Mouse (Mus musculus) midbrain, embryonic 15.5 days (tissue): Measurements from ENCODE around the gene Cnpy2. TPM values are rescaled to one million over a fixed set of nuclear protein-coding genes. Genes with fewer than 3 reads are reported as not detected.
"Not testable (repeated sequence)": the region's sequence is repeated elsewhere in the genome, so short reads cannot be mapped to it uniquely, and the experiment has no call there.

Experiments used
- ATAC-seq: fragments of 200-750 bp; cut with Nextera tagmentation; replicated peaks from 2 replicates; pipeline ENCODE4 v1.8.0; 2017; ENCODE audit warnings: moderate TSS enrichment
- H3K27ac ChIP-seq: fragments of 300-500 bp; sonication (generic); 2 replicates; pipeline ENCODE4 v1.5.1; 2015; ENCODE audit warnings: mild to moderate bottlenecking, inconsistent platforms
- H3K27me3 ChIP-seq: fragments of 300-500 bp; sonication (generic); replicated peaks from 2 replicates; pipeline ENCODE4 v1.6.1; 2015; ENCODE audit warnings: inconsistent platforms
- H3K36me3 ChIP-seq: fragments of 300-500 bp; sonication (generic); replicated peaks from 2 replicates; pipeline ENCODE4 v1.6.1; 2015; ENCODE audit warnings: inconsistent platforms
- H3K4me1 ChIP-seq: fragments of 300-500 bp; sonication (generic); 2 replicates; pipeline ENCODE4 v1.6.1; 2015; ENCODE audit warnings: inconsistent platforms
- H3K4me2 ChIP-seq: fragments of 300-500 bp; sonication (generic); 2 replicates; pipeline ENCODE4 v1.6.1; 2015; ENCODE audit warnings: inconsistent platforms, mild to moderate bottlenecking, moderate library complexity
- H3K4me3 ChIP-seq: fragments of 300-500 bp; sonication (generic); 2 replicates; pipeline ENCODE4 v1.5.1; 2015; ENCODE audit warnings: mild to moderate bottlenecking, inconsistent platforms
- H3K9ac ChIP-seq: fragments of 300-500 bp; sonication (generic); 2 replicates; pipeline ENCODE4 v1.6.1; 2015; ENCODE audit warnings: mild to moderate bottlenecking, inconsistent platforms
- H3K9me3 ChIP-seq: fragments of 300-500 bp; sonication (generic); 2 replicates; pipeline ENCODE4 v1.6.1; 2016; ENCODE audit warnings: inconsistent platforms
- WGBS: fragments of 180-500 bp; shearing (Covaris S2); methylation state at CpG from one replicate; pipeline ENCODE4 v1.1.7; 2015; ENCODE audit warnings: mixed read lengths; 5-methylcytosine and 5-hydroxymethylcytosine counted together
- polyA plus RNA-seq: library from polyadenylated mRNA; unstranded; fragments of >200 nt; fragmentation: Nextera tagmentation; extraction: Ambion mirVana; gene quantifications from 2 replicates; pipeline ENCODE4 v1.2.1, GENCODE M21; 2015

The Cnpy2 gene
- 194 and 204 TPM in 2 replicates for polyA plus RNA-seq

DNA sequence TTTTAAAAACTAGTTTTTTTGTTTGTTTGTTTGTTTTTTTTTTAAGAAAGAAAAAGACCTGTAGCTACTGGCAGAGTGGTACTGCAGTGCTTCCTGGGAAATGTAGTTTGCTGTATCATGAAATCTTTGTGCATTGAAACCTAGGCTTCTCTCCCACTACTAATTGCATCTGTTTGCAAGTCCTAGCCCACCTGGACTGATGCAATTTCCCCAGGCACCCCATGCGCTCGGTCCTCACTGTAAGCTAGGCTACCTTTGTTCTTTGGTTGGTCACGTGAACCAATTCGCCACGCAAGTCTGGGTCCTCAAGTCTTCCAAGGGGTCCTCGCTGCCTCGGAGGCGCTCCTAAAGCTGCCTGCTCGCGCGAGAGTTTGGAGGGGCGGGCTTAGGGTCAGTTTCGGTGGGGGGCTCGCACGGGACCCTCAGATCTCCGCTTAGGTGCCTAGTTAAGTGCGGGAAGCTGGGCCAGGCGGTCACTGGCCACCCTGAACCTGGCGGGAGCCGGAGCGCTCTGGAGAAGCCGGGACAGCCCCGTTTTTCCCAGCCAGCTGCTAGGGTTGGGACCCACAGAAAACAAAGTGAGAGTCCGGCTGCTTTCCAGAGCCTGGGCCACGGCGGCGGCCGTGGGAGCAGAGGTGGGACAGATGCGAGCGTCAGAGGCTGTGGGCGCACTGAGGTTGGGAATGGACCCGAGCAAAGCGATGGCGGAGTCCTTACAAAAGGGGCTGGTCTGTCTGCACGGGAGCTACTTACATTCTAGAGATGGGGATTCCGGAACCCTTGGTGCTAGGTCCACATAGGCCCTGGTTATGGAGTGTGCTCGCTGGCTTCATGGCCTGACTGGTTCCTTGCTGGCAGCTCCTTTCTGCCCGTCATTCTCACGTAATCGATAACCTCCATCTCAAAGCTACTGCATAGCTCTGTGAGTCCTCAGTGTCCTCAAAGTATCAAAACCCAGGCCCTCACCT is at the start of gene Cnpy2:
Gene Cnpy2 (plus strand): TSS at position 319 of the 968 bp plus-strand sequence.
- under 1% methylated on average over 40 of the region's 40 CpGs for WGBS
- peak within 1 kb of the TSS; percentile 79 for H3K4me3 ChIP-seq
- peak within 1 kb of the TSS; percentile 97 for H3K27ac ChIP-seq
- peak within 1 kb of the TSS; percentile 95 for H3K9ac ChIP-seq
- H3K4me2 ChIP-seq = peak within 1 kb of the TSS; percentile 64
- peaks cover 19% of the 10 kb centered on the region for H3K4me1 ChIP-seq
- no peaks in the 10 kb centered on the region for H3K9me3 ChIP-seq
- no peaks in the 10 kb centered on the region for H3K27me3 ChIP-seq
- peak; percentile 97 for ATAC-seq
- peaks cover 22% of the 10 kb centered on the region for H3K36me3 ChIP-seq

- 88% methylated on average over 7 of the region's 7 CpGs for WGBS
- H3K9me3 ChIP-seq, H3K27ac ChIP-seq, H3K4me3 ChIP-seq, H3K9ac ChIP-seq, H3K36me3 ChIP-seq, H3K27me3 ChIP-seq, H3K4me2 ChIP-seq, H3K4me1 ChIP-seq, ATAC-seq: not testable (repeated sequence)
Observed at GRCm38 (mm10) chr10:128272819-128273439, 49.3 kb upstream of the Cnpy2 start.

GRCm38 (mm10) chr10:128275374-128275773 is 46.9 kb upstream of the Cnpy2 start:
- H3K4me1 ChIP-seq, ATAC-seq, H3K4me2 ChIP-seq, H3K9me3 ChIP-seq, H3K27ac ChIP-seq, H3K9ac ChIP-seq, H3K27me3 ChIP-seq, H3K4me3 ChIP-seq: not testable (repeated sequence)
- peaks cover 16% of the 10 kb centered on the region; the same call in 1 of the 2 replicates for H3K36me3 ChIP-seq
- WGBS = 100% methylated on average over 1 of the region's 1 CpGs

DNA sequence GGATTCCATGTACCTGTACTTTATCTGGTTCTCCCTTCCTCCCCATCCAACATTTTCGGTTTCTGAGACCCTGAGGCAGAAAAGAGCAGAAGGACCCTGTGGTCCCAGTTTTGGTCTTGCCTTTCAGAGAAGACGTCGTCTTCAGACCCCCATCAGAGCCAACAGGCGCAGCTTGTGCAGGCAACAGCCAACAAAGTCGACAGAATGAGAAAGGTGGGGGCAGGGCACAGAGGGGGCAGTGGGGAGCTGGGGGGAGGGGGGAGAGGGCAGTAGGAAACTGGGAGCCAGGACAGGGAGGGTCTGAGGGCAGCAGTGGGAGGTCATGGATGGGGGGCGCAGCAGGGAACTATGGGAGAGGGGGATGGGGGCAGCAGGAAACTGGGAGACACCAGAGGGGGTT is 44.1 kb upstream of the Cnpy2 start:
- 53% methylated on average over 5 of the region's 6 CpGs for WGBS
- Histone ChIP-seq H3K4me2 (no peak overlapping the region), H3K27ac (no peak overlapping the region), H3K4me1 (no peaks in the 10 kb centered on the region), H3K9me3 (no peaks in the 10 kb centered on the region), H3K27me3 (no peaks in the 10 kb centered on the region), H3K4me3 (no peak overlapping the region), H3K9ac (no peak overlapping the region), H3K36me3 (peaks cover 33% of the 10 kb centered on the region; the same call in 1 of the 2 replicates)
- ATAC-seq = no peak

- H3K4me1 ChIP-seq = no peaks in the 10 kb centered on the region
- no peak overlapping the region for H3K4me3 ChIP-seq
- H3K9me3 ChIP-seq = no peaks in the 10 kb centered on the region
- H3K36me3 ChIP-seq = peaks cover 40% of the 10 kb centered on the region; the same call in 1 of the 2 replicates
- no peaks in the 10 kb centered on the region for H3K27me3 ChIP-seq
- H3K27ac ChIP-seq = no peak overlapping the region
- 89% methylated on average over 6 of the region's 6 CpGs for WGBS
- H3K4me2 ChIP-seq = no peak overlapping the region
- H3K9ac ChIP-seq = no peak overlapping the region
- no peak for ATAC-seq
Observed at GRCm38 (mm10) chr10:128280943-128281342, 41.3 kb upstream of the Cnpy2 start.

DNA sequence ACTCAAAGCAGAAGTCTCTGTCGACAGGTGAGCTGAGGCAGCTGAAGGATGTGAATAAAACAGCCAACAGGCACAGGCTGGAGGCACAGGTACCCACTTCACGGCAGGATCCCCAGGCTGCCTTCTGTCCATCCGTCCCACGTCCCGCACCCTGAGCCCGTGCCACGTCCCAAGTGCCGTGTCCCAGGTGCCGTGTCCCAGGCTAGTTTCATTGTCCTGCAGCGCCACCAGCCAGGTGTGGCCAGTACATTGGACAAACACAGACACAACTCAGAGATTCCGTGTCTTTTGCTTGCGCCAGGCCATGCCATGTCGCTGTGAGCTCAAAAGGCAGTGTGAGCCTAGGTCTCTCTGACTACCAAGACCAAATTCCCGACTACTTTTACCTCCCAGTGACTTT is 40.6 kb upstream of the Cnpy2 start:
- Histone ChIP-seq H3K4me2 (no peak overlapping the region), H3K27me3 (no peaks in the 10 kb centered on the region), H3K27ac (no peak overlapping the region), H3K4me1 (no peaks in the 10 kb centered on the region), H3K36me3 (peaks cover 42% of the 10 kb centered on the region; the same call in 1 of the 2 replicates), H3K9me3 (no peaks in the 10 kb centered on the region), H3K9ac (no peak overlapping the region), H3K4me3 (no peak overlapping the region)
- no peak for ATAC-seq
- WGBS = 93% methylated on average over 14 of the region's 14 CpGs

DNA sequence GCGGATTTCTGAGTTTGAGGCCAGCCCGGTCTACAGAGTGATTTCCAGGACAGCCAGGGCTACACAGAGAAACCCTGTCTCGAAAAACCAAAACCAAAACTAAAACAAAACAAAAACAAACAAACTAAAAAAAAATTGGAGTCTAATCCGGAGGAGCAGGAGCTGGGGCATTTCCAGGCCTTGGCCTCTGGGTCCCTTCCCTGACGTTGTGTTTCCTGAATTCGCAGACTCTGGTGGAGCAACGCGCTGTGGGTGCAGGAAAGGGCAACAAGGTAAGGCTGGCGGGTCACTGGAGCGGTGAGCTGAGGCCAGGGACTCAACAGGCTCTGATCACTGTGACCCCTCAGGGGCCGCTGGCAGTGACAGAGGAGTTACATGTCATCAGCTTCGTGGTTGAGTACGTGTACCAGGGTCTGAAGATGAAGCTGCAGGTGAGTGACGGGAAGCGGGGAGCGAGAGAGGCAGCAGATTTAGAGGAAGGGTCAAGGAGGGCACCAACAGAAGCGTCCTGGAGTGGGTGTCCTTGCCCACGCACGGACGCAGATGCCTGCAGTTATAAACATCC is 39.3 kb upstream of the Cnpy2 start:
- H3K27me3 ChIP-seq = no peaks in the 10 kb centered on the region
- no peak for ATAC-seq
- no peak overlapping the region for H3K9ac ChIP-seq
- H3K4me1 ChIP-seq = no peaks in the 10 kb centered on the region
- no peak overlapping the region for H3K27ac ChIP-seq
- H3K36me3 ChIP-seq = peaks cover 41% of the 10 kb centered on the region; the same call in 1 of the 2 replicates
- H3K4me2 ChIP-seq = no peak overlapping the region
- H3K4me3 ChIP-seq = no peak overlapping the region
- H3K9me3 ChIP-seq = no peaks in the 10 kb centered on the region
- 90% methylated on average over 20 of the region's 20 CpGs for WGBS

- Histone ChIP-seq H3K27ac (no peak overlapping the region), H3K4me1 (no peaks in the 10 kb centered on the region), H3K4me2 (no peak overlapping the region), H3K9me3 (no peaks in the 10 kb centered on the region), H3K36me3 (peaks cover 39% of the 10 kb centered on the region; the same call in 1 of the 2 replicates), H3K4me3 (no peak overlapping the region), H3K27me3 (no peaks in the 10 kb centered on the region), H3K9ac (no peak overlapping the region)
- no peak for ATAC-seq
- WGBS = 65% methylated on average over 31 of the region's 31 CpGs
Observed at GRCm38 (mm10) chr10:128283604-128284579, 38.4 kb upstream of the Cnpy2 start.

GRCm38 (mm10) chr10:128290594-128290993 is 31.7 kb upstream of the Cnpy2 start:
- H3K36me3 ChIP-seq = peaks cover 13% of the 10 kb centered on the region
- not testable (repeated sequence) for H3K27me3 ChIP-seq, ATAC-seq, H3K9ac ChIP-seq, H3K27ac ChIP-seq, H3K4me1 ChIP-seq, H3K9me3 ChIP-seq, H3K4me2 ChIP-seq, H3K4me3 ChIP-seq
- 100% methylated on average over 1 of the region's 1 CpGs for WGBS

GRCm38 (mm10) chr10:128296370-128297090 is 25.7 kb upstream of the Cnpy2 start:
- H3K27me3 ChIP-seq = no peaks in the 10 kb centered on the region
- H3K9me3 ChIP-seq = no peaks in the 10 kb centered on the region
- no peak overlapping the region for H3K9ac ChIP-seq
- H3K36me3 ChIP-seq = peaks cover 1% of the 10 kb centered on the region; the same call in 1 of the 2 replicates
- 69% methylated on average over 13 of the region's 13 CpGs for WGBS
- no peaks in the 10 kb centered on the region for H3K4me1 ChIP-seq
- no peak overlapping the region for H3K4me3 ChIP-seq
- no peak overlapping the region for H3K4me2 ChIP-seq
- H3K27ac ChIP-seq = no peak overlapping the region
- ATAC-seq = no peak

- 75% methylated on average over 4 of the region's 4 CpGs for WGBS
- H3K27ac ChIP-seq = no peak overlapping the region
- H3K27me3 ChIP-seq = no peaks in the 10 kb centered on the region
- no peak overlapping the region for H3K9ac ChIP-seq
- H3K4me3 ChIP-seq = no peak overlapping the region
- H3K36me3 ChIP-seq = no peaks in the 10 kb centered on the region
- H3K4me2 ChIP-seq = no peak overlapping the region
- no peak for ATAC-seq
- H3K4me1 ChIP-seq = peaks cover 2% of the 10 kb centered on the region
- H3K9me3 ChIP-seq = no peaks in the 10 kb centered on the region
Observed at GRCm38 (mm10) chr10:128297221-128297620, 25.0 kb upstream of the Cnpy2 start.
